Mouse (Mus musculus) telencephalon, adult 2 months (tissue): ENCODE results near the gene Whrn.

Experiments
- DNase-seq: peaks from one replicate; pipeline ENCODE4 v3.0.0-alpha.2; 2011; ENCODE audit warnings: low read depth, low spot score

The Whrn gene

GRCm38 (mm10) chr4:63495915-63496278 lies at the start of gene Whrn:
Whrn (minus strand) TSS chr4:63495991.
- DNase-seq, result no peak

GRCm38 (mm10) chr4:63545231-63545958 lies 49.6 kb upstream of the Whrn start:
- no peak for DNase-seq

DNA sequence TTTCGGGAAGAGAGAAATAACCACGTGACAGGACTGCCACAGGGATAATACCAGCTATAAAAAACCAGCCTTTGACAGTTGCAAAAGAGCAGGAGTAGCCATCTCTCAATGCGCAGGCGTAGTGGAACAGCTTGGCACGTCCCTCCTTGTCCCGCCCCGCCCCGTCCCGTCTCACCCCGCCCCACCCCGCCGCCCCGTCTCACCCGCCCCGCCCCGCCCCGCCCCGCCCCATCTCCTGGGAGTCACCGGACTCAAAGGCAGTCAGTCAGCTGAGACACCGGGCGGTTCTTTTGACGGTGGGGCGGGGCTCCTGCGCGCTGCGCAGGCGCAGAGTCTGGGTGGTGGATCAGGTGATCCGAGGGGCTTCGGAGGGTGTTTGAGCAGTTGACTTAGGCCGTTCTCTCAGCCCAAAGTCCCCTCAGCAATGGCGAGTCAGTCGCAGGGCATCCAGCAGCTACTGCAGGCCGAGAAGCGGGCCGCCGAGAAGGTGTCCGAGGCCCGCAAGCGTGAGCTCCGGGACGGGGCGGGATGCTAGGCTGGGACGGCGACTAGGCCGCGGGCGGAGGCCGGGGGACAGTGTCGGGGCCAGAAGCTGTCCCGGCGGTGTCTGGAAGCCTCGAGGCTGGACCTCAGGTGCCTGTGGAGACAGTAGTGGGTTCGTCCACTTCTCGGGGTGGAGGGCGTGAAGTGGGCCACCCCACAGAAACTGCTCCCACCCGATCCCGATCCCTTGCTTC lies 48.9 kb upstream of the Whrn start, which contains the start of gene Atp6v1g1:
Atp6v1g1 (plus strand) TSS at position 279 of the 737 bp plus-strand sequence.
- DNase-seq, result peak; percentile 91

GRCm38 (mm10) chr4:63543746-63544493 lies 48.1 kb upstream of the Whrn start:
- DNase-seq, result no peak

DNA sequence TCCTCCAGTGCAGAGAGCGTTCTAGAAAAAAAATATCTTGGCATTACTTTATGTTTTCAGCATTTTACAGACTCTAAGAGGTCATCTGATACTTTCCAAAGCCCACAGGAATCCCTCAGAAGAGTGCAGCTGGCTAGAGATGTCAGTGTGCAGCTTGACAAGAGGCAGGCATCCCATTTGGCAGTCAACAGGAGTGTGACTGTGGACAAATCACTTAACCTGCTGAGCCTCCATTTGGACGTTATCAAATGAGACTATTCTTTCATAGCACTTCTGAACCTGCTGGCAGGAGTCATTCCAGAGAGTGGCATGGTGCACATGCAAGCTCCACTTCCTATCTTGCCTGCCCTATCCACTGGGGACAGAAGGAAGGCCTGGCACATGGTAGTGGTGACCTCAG lies 46.4 kb upstream of the Whrn start:
- no peak for DNase-seq

- DNase-seq, result no peak
These were observed 41.8 kb upstream of the Whrn start for GRCm38 (mm10) chr4:63537602-63538001.

- no peak for DNase-seq
These were observed 34.6 kb upstream of the Whrn start for GRCm38 (mm10) chr4:63530409-63530808.

- DNase-seq, result peak; percentile 81
These were observed 33.2 kb upstream of the Whrn start for GRCm38 (mm10) chr4:63528946-63529345.

GRCm38 (mm10) chr4:63525514-63525913 lies 29.7 kb upstream of the Whrn start:
- DNase-seq, result no peak

- no peak for DNase-seq
These were observed 26.1 kb upstream of the Whrn start for GRCm38 (mm10) chr4:63521813-63522419.

GRCm38 (mm10) chr4:63515021-63515420 lies 19.2 kb upstream of the Whrn start:
- no peak for DNase-seq

- DNase-seq, result no peak
These were observed 18.7 kb upstream of the Whrn start for GRCm38 (mm10) chr4:63514454-63514984.

DNA sequence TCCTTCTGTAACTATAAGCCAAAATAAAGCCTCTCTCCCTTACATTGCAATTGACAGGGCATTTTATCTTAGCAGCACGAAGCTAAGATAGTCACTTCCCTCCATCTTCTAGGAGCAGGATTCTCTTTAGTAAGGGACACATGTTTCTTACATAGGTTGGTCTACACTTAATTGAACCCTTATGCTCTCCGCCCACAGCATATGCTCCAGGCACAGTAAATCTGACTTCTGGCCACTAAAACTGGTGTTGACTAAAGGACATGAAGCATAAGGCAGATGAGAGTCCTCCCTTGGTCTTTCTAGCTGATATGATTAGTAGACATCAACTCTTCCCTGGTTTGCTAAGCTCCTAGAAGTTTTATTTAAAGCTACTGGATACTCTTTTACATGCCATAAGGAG lies 17.1 kb upstream of the Whrn start:
- no peak for DNase-seq

DNA sequence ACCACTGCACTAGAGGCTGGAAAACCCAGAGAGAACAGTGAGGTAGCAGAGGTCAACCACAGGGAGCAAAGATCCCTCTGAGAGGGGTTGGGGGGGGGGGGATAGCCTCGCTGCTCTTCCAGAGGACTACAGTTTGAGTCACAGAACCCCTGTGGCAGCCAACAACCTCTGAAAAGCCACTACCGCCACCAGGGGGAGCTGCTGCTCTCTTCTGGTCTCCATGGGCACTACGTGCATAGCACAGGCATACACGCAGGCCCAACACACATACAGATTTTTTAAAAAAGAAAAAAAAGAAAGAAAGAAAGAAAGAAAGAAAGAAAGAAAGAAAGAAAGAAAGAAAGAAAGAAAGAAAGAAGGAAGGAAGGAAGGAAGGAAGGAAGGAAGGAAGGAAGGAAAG lies 12.4 kb upstream of the Whrn start:
- DNase-seq, result no peak

DNA sequence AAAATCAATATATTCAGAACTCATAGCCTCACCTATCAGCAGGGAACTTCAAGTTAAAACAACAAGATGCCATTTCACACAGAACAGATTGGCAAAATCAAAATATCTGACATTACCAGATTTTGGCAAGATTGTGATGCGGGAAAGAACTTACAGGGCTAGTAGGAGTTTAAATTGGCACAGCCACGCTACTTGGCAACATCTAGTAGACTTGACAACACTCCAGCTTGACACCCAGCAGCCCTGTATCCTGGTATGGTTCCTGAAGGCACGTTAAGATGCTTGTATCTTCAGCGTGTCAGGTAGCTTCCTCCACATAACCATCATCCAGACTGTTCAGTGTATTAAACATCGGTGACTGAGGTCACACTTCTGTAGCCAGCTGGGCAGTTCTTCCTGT lies 11.7 kb upstream of the Whrn start:
- DNase-seq, result peak; percentile 46

DNA sequence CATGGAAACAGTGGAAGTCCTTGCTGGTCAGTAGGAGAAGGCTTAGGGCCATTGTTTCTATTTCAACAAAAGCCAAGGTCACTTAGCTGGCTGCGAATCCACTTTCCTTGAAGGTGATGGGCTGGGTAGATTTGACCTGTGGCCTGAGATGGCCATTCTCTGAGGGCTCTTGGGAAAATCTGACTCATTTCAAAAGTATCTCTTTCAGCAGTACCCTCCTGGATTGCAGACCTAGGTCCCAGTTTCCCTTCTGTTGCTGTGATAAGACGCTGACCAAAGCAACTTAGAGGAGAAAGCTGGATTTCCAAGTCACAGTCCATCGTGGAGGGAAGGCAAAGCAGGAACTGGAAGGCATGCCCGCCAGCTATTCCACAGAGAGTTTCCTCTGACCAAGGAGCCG lies 8.2 kb upstream of the Whrn start:
- no peak for DNase-seq

GRCm38 (mm10) chr4:63501050-63501449 lies 5.3 kb upstream of the Whrn start:
- no peak for DNase-seq

DNA sequence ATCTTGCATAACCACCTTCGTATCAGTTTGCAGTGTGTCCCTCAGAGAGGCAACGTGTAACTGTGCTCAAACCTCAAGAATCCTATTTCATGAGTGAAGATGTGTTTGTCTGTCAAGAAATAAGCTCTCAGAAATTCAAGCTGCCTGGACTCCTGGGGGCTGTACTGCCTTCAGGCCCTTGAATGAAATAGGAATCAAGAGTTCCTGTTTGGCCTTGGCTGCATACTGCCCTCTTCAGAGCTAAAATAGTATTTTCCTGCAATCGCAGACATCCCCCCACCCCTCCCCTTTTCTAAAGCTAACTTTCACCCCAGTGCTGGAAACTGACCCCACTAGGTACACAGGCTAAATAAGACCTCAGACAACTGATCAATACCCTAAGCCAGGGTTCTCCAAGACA lies 2.6 kb upstream of the Whrn start:
- DNase-seq, result no peak

DNA sequence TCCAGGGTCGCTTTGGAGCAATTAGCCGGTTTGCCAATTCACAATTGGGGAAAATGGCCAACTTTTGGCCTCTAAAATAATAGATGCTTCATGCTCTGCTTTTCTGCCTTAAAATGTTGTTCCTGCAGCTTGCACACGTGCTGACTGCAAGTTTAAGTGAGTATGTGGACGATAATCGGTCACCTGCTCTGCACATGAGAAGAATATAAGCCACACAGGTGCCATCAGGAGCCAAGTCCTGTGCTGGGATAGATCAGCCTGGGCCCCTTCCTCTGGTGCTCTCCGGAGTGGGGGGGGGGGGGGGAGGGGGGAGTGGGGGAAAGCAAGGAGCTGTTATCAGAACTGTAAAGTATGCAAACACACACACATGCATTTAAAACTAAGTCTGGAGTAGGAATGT lies 521 bp upstream of the Whrn start:
- DNase-seq, result no peak

- DNase-seq, result no peak
These were observed 550 bp downstream of the Whrn start for GRCm38 (mm10) chr4:63494967-63495914.
